Comparison of ENCODE assay signal across 8 mouse cellular contexts in the genomic region with DNA sequence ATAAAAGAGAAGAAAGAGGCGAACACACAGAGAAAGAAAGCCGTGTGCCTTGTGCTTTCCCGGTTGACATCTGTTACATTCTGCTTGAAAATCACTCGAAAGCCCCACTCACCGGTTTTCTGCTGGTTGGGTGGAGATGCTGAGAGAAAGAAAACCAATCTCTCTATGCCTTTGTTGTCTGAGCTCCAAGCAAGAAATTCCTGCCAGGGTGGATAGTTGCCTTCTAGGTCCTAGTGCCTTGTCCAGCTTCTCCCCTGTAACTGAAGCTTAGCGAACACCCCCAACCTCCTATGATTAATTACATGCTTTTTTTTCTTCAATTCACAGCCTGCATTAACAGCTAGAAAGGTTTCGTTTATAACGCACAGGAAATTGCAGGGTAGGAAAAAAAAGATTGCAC. TPM values are rescaled to one million over a fixed set of nuclear protein-coding genes. Genes with fewer than 3 reads are reported as not detected.
DNase-seq lines count a peak whose midpoint lies in the region; ATAC-seq lines count a peak whose summit lies in the region.
"Had no signal": no experiment of that assay in that cellular context is flagged by ENCODE, and none has a peak within 500 bp of the region (broad histone marks: within the 10 kb centered on the region; RNA-seq: fewer than 3 reads in every experiment).

A gene (minus strand): TSS at position 354 of the 400 bp plus-strand sequence.

- H3K36me3 ChIP-seq in embryonic facial prominence, embryonic 14.5 days (ENCODE audit: control insufficient read depth, insufficient read depth, low read length) = no peaks in the 10 kb centered on the region
- H3K36me3 ChIP-seq in midbrain, embryonic 13.5 days = 0 out of 2 replicates have a peak, but pooled peaks cover 2% of the 10 kb centered on the region

- H3K27ac ChIP-seq in embryonic facial prominence, embryonic 14.5 days (replicated peaks; ENCODE audit: low read depth, low read length) = no peak within 1 kb of the TSS
- H3K27ac ChIP-seq in midbrain, embryonic 13.5 days = peak within 1 kb of the TSS; percentile 93

- intact Hi-C loops in heart, postnatal 25 days (cut with DNase I) = no loop called here

- WGBS in embryonic facial prominence, embryonic 14.5 days = 50% methylated on average over 8 of the region's 8 CpGs
- 40% methylated on average over 8 of the region's 8 CpGs for WGBS in midbrain, embryonic 13.5 days

- H3K9me3 ChIP-seq in embryonic facial prominence, embryonic 14.5 days (ENCODE audit: control insufficient read depth, low read length) = no peaks in the 10 kb centered on the region
- H3K9me3 ChIP-seq in midbrain, embryonic 13.5 days = no peaks in the 10 kb centered on the region

- ATAC-seq in embryonic facial prominence, embryonic 14.5 days (ENCODE audit: low read depth) = no peak; the same call in 1 of the 2 replicates
- peak; percentile 83 for ATAC-seq in midbrain, embryonic 13.5 days
- ATAC-seq in CD4-positive, CD25-positive, alpha-beta regulatory T cell, adult 4 months = no peak

- H3K4me1 ChIP-seq in embryonic facial prominence, embryonic 14.5 days (ENCODE audit: control insufficient read depth, insufficient read depth, low read length) = no peaks in the 10 kb centered on the region
- H3K4me1 ChIP-seq in midbrain, embryonic 13.5 days (replicated peaks) = peaks cover 17% of the 10 kb centered on the region

- no peak within 1 kb of the TSS; the same call in 1 of the 2 replicates for H3K4me2 ChIP-seq in embryonic facial prominence, embryonic 14.5 days (ENCODE audit: low read depth, low read length)
- H3K4me2 ChIP-seq in midbrain, embryonic 13.5 days (replicated peaks) = peak within 1 kb of the TSS; percentile 57

- H3K9ac ChIP-seq in embryonic facial prominence, embryonic 14.5 days (ENCODE audit: low read depth, low read length) = no peak within 1 kb of the TSS; the same call in 1 of the 2 replicates
- H3K9ac ChIP-seq in midbrain, embryonic 13.5 days (replicated peaks) = peak within 1 kb of the TSS; percentile 77

- H3K4me3 ChIP-seq in embryonic facial prominence, embryonic 14.5 days (ENCODE audit: low read depth, low read length) = peak within 1 kb of the TSS; percentile 15
- H3K4me3 ChIP-seq in midbrain, embryonic 13.5 days (replicated peaks) = peak within 1 kb of the TSS; percentile 50

- peak; percentile 28 for DNase-seq in embryo, embryonic 10.5 days (ENCODE audit: low spot score)
- peak; percentile 41 for DNase-seq in embryonic facial prominence, embryonic 14.5 days (ENCODE audit: low spot score)
- DNase-seq in layer of hippocampus, adult 8-10 months (ENCODE audit: low spot score in 2 of 2) = peak in 1 of 2 experiments; percentile 10
- no peak for DNase-seq in heart, postnatal 25 days (ENCODE audit: low spot score)
- no peak for DNase-seq in natural killer cell, adult 2 months (ENCODE audit: low spot score in 2 of 2)

- H3K27me3 ChIP-seq in embryonic facial prominence, embryonic 14.5 days (replicated peaks; ENCODE audit: control insufficient read depth, insufficient read depth, low read length) = no peaks in the 10 kb centered on the region
- H3K27me3 ChIP-seq in midbrain, embryonic 13.5 days = no peaks in the 10 kb centered on the region

RNA-seq across cellular contexts. Expression of the gene that starts here (rescaled TPM):
- 22.9 and 27.3 TPM in 2 replicates for polyA plus RNA-seq in embryonic facial prominence, embryonic 14.5 days (2014; fragmentation: Nextera tagmentation; extraction: Ambion mirVana)
- total RNA-seq in layer of hippocampus, adult 8-10 months (2022) = 10 to 100 TPM; 12.0 to 15.3 (median 12.5) TPM
- polyA plus RNA-seq in midbrain, embryonic 13.5 days (2015; fragmentation: Nextera tagmentation; extraction: Ambion mirVana) = 262 and 264 TPM in 2 replicates
- not detected for polyA plus RNA-seq in CD4-positive, CD25-positive, alpha-beta regulatory T cell, adult 4 months (2017; shearing (Covaris generic))
- total RNA-seq in heart, postnatal 25 days (2021) = not detected
- total RNA-seq: neutrophil, adult 5-6 weeks had no signal

Comparison
In these comparisons a context has a peak if more than half of its experiments do, and no peak if none do; other contexts are left out.
1. RNA of the gene that starts here (total RNA-seq): 12.0 to 15.3 TPM in layer of hippocampus, adult 8-10 months; not detected in heart, postnatal 25 days; every median in the first group is over 10 times any median in the second.
2. RNA of the gene that starts here (polyA plus RNA-seq): 262 to 264 TPM in midbrain, embryonic 13.5 days and 22.9 to 27.3 TPM in embryonic facial prominence, embryonic 14.5 days; not detected in CD4-positive, CD25-positive, alpha-beta regulatory T cell, adult 4 months; every median in the first group is over 10 times any median in the second.
3. DNase-seq: peak in embryo, embryonic 10.5 days (single experiment) and embryonic facial prominence, embryonic 14.5 days (single experiment); none in heart, postnatal 25 days (single experiment) and natural killer cell, adult 2 months (0 of 2).